ENCODE assay signal across 22 mouse cellular contexts in the genomic region with DNA sequence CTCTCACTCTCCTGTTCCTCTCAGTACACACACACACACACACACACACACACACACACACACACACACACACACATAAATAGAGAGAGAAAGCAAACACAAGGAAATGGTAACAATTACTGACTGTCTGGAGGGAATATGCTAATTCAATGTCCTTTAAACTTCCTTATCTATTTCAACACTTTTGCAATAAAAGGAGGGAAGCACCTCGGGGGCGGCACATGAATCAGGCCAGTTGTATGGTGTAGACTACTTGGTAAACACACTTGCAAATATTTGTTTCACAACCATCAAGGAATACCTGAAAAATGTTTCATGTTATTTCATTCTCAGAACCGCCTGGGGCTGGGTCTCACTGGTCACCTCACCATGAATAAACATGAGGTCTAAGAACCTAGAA. TPM values are rescaled to one million over a fixed set of nuclear protein-coding genes. Genes with fewer than 3 reads are reported as not detected.
DNase-seq lines count a peak whose midpoint lies in the region; ATAC-seq lines count a peak whose summit lies in the region.
"Had no signal": no experiment of that assay in that cellular context is flagged by ENCODE, and none has a peak within 500 bp of the region (broad histone marks: within the 10 kb centered on the region; RNA-seq: fewer than 3 reads in every experiment).

No protein-coding gene starts in this region.

- no peak overlapping the region for H3K9ac ChIP-seq in intestine, embryonic 15.5 days
- peak overlapping the region; percentile 75 for H3K9ac ChIP-seq in liver, embryonic 12.5 days
- H3K9ac ChIP-seq in hindbrain, embryonic 11.5 days (ENCODE audit: low read depth, low read length): no peak overlapping the region
- H3K9ac ChIP-seq: forebrain, embryonic 13.5 days; heart, embryonic 15.5 days; lung, embryonic 14.5 days; neural tube, embryonic 15.5 days had no signal

- ATAC-seq in intestine, embryonic 15.5 days: peak; percentile 53; the same call in 1 of the 2 replicates
- ATAC-seq in liver, embryonic 12.5 days: no peak
- no peak for ATAC-seq in hindbrain, embryonic 11.5 days (ENCODE audit: low FRiP score)
- ATAC-seq: CD4-positive, CD25-positive, alpha-beta regulatory T cell, adult 4 months; forebrain, embryonic 13.5 days; inflammation-experienced regulatory T-cells, adult 6 months had no signal

- H3K36me3 ChIP-seq in intestine, embryonic 15.5 days: no peaks in the 10 kb centered on the region
- H3K36me3 ChIP-seq in liver, embryonic 12.5 days: 0 out of 2 replicates have a peak, but pooled peaks cover 7% of the 10 kb centered on the region
- H3K36me3 ChIP-seq in hindbrain, embryonic 11.5 days (ENCODE audit: control insufficient read depth, insufficient read depth, low read length): no peaks in the 10 kb centered on the region
- H3K36me3 ChIP-seq: heart, embryonic 15.5 days; hindbrain, embryonic 10.5 days; limb, embryonic 10.5 days; neural tube, embryonic 15.5 days had no signal

- no peaks in the 10 kb centered on the region for H3K27me3 ChIP-seq in intestine, embryonic 15.5 days (replicated peaks)
- H3K27me3 ChIP-seq in liver, embryonic 12.5 days (replicated peaks): no peaks in the 10 kb centered on the region
- H3K27me3 ChIP-seq in hindbrain, embryonic 11.5 days (ENCODE audit: control insufficient read depth, insufficient read depth, low read length): no peaks in the 10 kb centered on the region
- H3K27me3 ChIP-seq: forebrain, embryonic 13.5 days; heart, embryonic 15.5 days; neural tube, embryonic 15.5 days had no signal

- peaks cover 20% of the 10 kb centered on the region for H3K4me1 ChIP-seq in intestine, embryonic 15.5 days (replicated peaks)
- peaks cover 93% of the 10 kb centered on the region for H3K4me1 ChIP-seq in liver, embryonic 12.5 days
- no peaks in the 10 kb centered on the region for H3K4me1 ChIP-seq in hindbrain, embryonic 11.5 days (replicated peaks; ENCODE audit: control insufficient read depth, insufficient read depth, low read length)

- DNase-seq in kidney, postnatal 14 days: peak; percentile 27
- no peak for DNase-seq in kidney, adult 8-10 months
- no peak for DNase-seq in retina, postnatal 1 day
- no peak for DNase-seq in embryo, embryonic 10 days (ENCODE audit: low spot score)
- DNase-seq in hindbrain, embryonic 11.5 days (ENCODE audit: low spot score): no peak
- DNase-seq: adrenal gland, adult 2 months; cerebellum, postnatal 14 days; gastrocnemius, postnatal 25 days; midbrain, embryonic 14.5 days; thymus, adult 18-20 months had no signal

- H3K4me3 ChIP-seq in intestine, embryonic 15.5 days (replicated peaks): no peak overlapping the region
- no peak overlapping the region for H3K4me3 ChIP-seq in liver, embryonic 12.5 days
- no peak overlapping the region for H3K4me3 ChIP-seq in hindbrain, embryonic 11.5 days (ENCODE audit: low read depth, low read length)
- H3K4me3 ChIP-seq: forebrain, embryonic 13.5 days; heart, embryonic 15.5 days; hindbrain, embryonic 10.5 days; left cerebral cortex, adult 2 months; limb, embryonic 10.5 days; myocyte; neural tube, embryonic 15.5 days had no signal

- H3K9me3 ChIP-seq in intestine, embryonic 15.5 days: no peaks in the 10 kb centered on the region
- no peaks in the 10 kb centered on the region for H3K9me3 ChIP-seq in liver, embryonic 12.5 days (replicated peaks)
- H3K9me3 ChIP-seq in hindbrain, embryonic 11.5 days (ENCODE audit: control insufficient read depth, low read length): no peaks in the 10 kb centered on the region
- H3K9me3 ChIP-seq: forebrain, embryonic 13.5 days; heart, embryonic 15.5 days; hindbrain, embryonic 10.5 days; limb, embryonic 10.5 days; neural tube, embryonic 15.5 days had no signal

- WGBS in intestine, embryonic 15.5 days: 61% methylated on average over 3 of the region's 3 CpGs
- 33% methylated on average over 3 of the region's 3 CpGs for WGBS in liver, embryonic 12.5 days (ENCODE audit: insufficient replicate concordance)
- WGBS in hindbrain, embryonic 11.5 days: 80% methylated on average over 3 of the region's 3 CpGs

- no peak overlapping the region; the same call in 1 of the 2 replicates for H3K27ac ChIP-seq in intestine, embryonic 15.5 days
- peak overlapping the region; percentile 98 for H3K27ac ChIP-seq in liver, embryonic 12.5 days
- no peak overlapping the region for H3K27ac ChIP-seq in hindbrain, embryonic 11.5 days (ENCODE audit: low read depth, low read length)
- H3K27ac ChIP-seq: forebrain, embryonic 13.5 days; left cerebral cortex, adult 2 months; limb, embryonic 10.5 days had no signal

- no peak overlapping the region for H3K4me2 ChIP-seq in intestine, embryonic 15.5 days (replicated peaks)
- H3K4me2 ChIP-seq in liver, embryonic 12.5 days: peak overlapping the region; percentile 74
- H3K4me2 ChIP-seq in hindbrain, embryonic 11.5 days (replicated peaks; ENCODE audit: low read depth, low read length): no peak overlapping the region
- H3K4me2 ChIP-seq: forebrain, embryonic 13.5 days; heart, embryonic 15.5 days; lung, embryonic 14.5 days; neural tube, embryonic 15.5 days had no signal

RNA-seq across cellular contexts. Expression of gene Lipc, which starts 30.9 kb away (rescaled TPM):
- polyA plus RNA-seq in intestine, embryonic 15.5 days (2015; fragmentation: Nextera tagmentation; extraction: Ambion mirVana): 1.1 and 1.7 TPM in 2 replicates
- 15.4 and 17.5 TPM in 2 replicates for polyA plus RNA-seq in liver, embryonic 12.5 days (2016; fragmentation: Nextera tagmentation; extraction: Ambion mirVana)
- not detected in 2 replicates for polyA plus RNA-seq in hindbrain, embryonic 11.5 days (2014; fragmentation: Nextera tagmentation; extraction: Ambion mirVana)
- polyA plus RNA-seq: CD4-positive, CD25-positive, alpha-beta regulatory T cell, adult 4 months; forebrain, embryonic 13.5 days; hindbrain, embryonic 10.5 days; inflammation-experienced regulatory T-cells, adult 6 months; limb, embryonic 10.5 days; midbrain, embryonic 14.5 days had no signal
